Comparison of ENCODE assay signal across 10 mouse cellular contexts in genomic region chr1:53774571-53774970, GRCm38 (mm10).
"Had no signal": no experiment of that assay in that cellular context is flagged by ENCODE, and none has a peak within 500 bp of the region (broad histone marks: within the 10 kb centered on the region; RNA-seq: fewer than 3 reads in every experiment).

No protein-coding gene starts in this region.

- H3K27ac ChIP-seq: limb, embryonic 12.5 days; liver, embryonic 14.5 days; midbrain, embryonic 15.5 days; stomach, embryonic 15.5 days had no signal

- H3K27me3 ChIP-seq: limb, embryonic 12.5 days; megakaryocyte, embryonic 14.5 days; midbrain, embryonic 15.5 days; stomach, embryonic 15.5 days had no signal

- H3K4me3 ChIP-seq: limb, embryonic 12.5 days; midbrain, embryonic 15.5 days; stomach, embryonic 15.5 days had no signal

- H3K9me3 ChIP-seq: limb, embryonic 12.5 days; megakaryocyte, embryonic 14.5 days; midbrain, embryonic 15.5 days; stomach, embryonic 15.5 days had no signal

- DNase-seq: lung, adult 2 months; right cerebral cortex, adult 18-20 months; right cerebral cortex, postnatal 25 days had no signal

- H3K36me3 ChIP-seq: limb, embryonic 12.5 days; midbrain, embryonic 15.5 days; stomach, embryonic 15.5 days had no signal

- H3K4me1 ChIP-seq: midbrain, embryonic 15.5 days; stomach, embryonic 15.5 days had no signal

- H3K4me2 ChIP-seq: limb, embryonic 12.5 days; midbrain, embryonic 11.5 days; midbrain, embryonic 15.5 days; stomach, embryonic 15.5 days had no signal

- H3K9ac ChIP-seq: limb, embryonic 12.5 days; liver, embryonic 14.5 days; midbrain, embryonic 15.5 days; stomach, embryonic 15.5 days had no signal

- ATAC-seq: lung, postnatal 0 days; midbrain, embryonic 15.5 days had no signal
